Mouse (Mus musculus) lung, embryonic 16.5 days (tissue): ENCODE measurements at regions not wholly inside any gene's neighbourhood (a gene's known extent, or its start where the extent isn't known, plus 50 kb on each side); places are given as distances from the start of the nearest gene placed in this dataset.

Experiments
- ATAC-seq: fragments of 200-750 bp; cut with Nextera tagmentation; 2 replicates; pipeline ENCODE4 v1.8.0; 2017; ENCODE audit warnings: low read depth, mild to moderate bottlenecking, moderate library complexity
- H3K27ac ChIP-seq: fragments of 300-500 bp; sonication (generic); 2 replicates; pipeline ENCODE4 v1.5.1; 2014; ENCODE audit warnings: mild to moderate bottlenecking, control low read depth, low read length
- H3K27me3 ChIP-seq: fragments of 300-500 bp; sonication (generic); 2 replicates; pipeline ENCODE4 v1.6.1; 2014; ENCODE audit warnings: low read depth, low read length, mixed read lengths; ENCODE audit not compliant: control insufficient read depth, insufficient read depth
- H3K36me3 ChIP-seq: fragments of 300-500 bp; sonication (generic); 2 replicates; pipeline ENCODE4 v1.6.1; 2014; ENCODE audit warnings: low read length; ENCODE audit not compliant: control insufficient read depth, insufficient read depth
- H3K4me1 ChIP-seq: fragments of 300-500 bp; sonication (generic); replicated peaks from 2 replicates; pipeline ENCODE4 v1.6.1; 2014; ENCODE audit warnings: low read length, mixed read lengths; ENCODE audit not compliant: control insufficient read depth, insufficient read depth
- H3K4me2 ChIP-seq: fragments of 300-500 bp; sonication (generic); 2 replicates; pipeline ENCODE4 v1.6.1; 2014; ENCODE audit warnings: low read depth, low read length, control low read depth
- H3K4me3 ChIP-seq: fragments of 300-500 bp; sonication (generic); 2 replicates; pipeline ENCODE4 v1.5.1; 2014; ENCODE audit warnings: mild to moderate bottlenecking, low read length, control low read depth
- H3K9ac ChIP-seq: fragments of 300-500 bp; sonication (generic); 2 replicates; pipeline ENCODE4 v1.6.1; 2014; ENCODE audit warnings: low read length, control low read depth
- H3K9me3 ChIP-seq: fragments of 300-500 bp; sonication (generic); 2 replicates; pipeline ENCODE4 v1.6.1; 2016; ENCODE audit warnings: low read length; ENCODE audit not compliant: control insufficient read depth
- WGBS: fragments of 180-500 bp; shearing (Covaris S2); extraction: QIAGEN DNeasy Blood & Tissue Kit; methylation state at CpG from one replicate; pipeline ENCODE4 v1.1.7; 2014; 5-methylcytosine and 5-hydroxymethylcytosine counted together

- no peak overlapping the region for H3K4me2 ChIP-seq
- H3K36me3 ChIP-seq: no peaks in the 10 kb centered on the region
- no peaks in the 10 kb centered on the region for H3K27me3 ChIP-seq
- no peak overlapping the region for H3K4me3 ChIP-seq
- no peak overlapping the region for H3K9ac ChIP-seq
- 0 out of 2 replicates have a peak overlapping the region, but pooled peaks have one; percentile 7 for H3K27ac ChIP-seq
- H3K9me3 ChIP-seq: no peaks in the 10 kb centered on the region
- peak; percentile 15; the same call in 1 of the 2 replicates for ATAC-seq
- WGBS: 49% methylated on average over 12 of the region's 12 CpGs
- H3K4me1 ChIP-seq: peaks cover 17% of the 10 kb centered on the region
Measured at GRCm38 (mm10) chr12:25167504-25168212, 70.7 kb upstream of the Id2 start.

- Histone ChIP-seq H3K36me3 (no peaks in the 10 kb centered on the region), H3K4me2 (no peak overlapping the region), H3K4me3 (no peak overlapping the region), H3K4me1 (peaks cover 16% of the 10 kb centered on the region), H3K27ac (no peak overlapping the region), H3K9ac (no peak overlapping the region), H3K27me3 (no peaks in the 10 kb centered on the region), H3K9me3 (no peaks in the 10 kb centered on the region)
- ATAC-seq: no peak
- WGBS: 59% methylated on average over 2 of the region's 2 CpGs
Measured at GRCm38 (mm10) chr12:25166525-25166924, 69.6 kb upstream of the Id2 start.

- WGBS: 82% methylated on average over 3 of the region's 3 CpGs
- Histone ChIP-seq H3K4me2 (no peak overlapping the region), H3K4me1 (peaks cover 16% of the 10 kb centered on the region), H3K36me3 (no peaks in the 10 kb centered on the region), H3K9me3 (no peaks in the 10 kb centered on the region), H3K9ac (no peak overlapping the region), H3K27me3 (no peaks in the 10 kb centered on the region), H3K27ac (no peak overlapping the region), H3K4me3 (no peak overlapping the region)
- ATAC-seq: no peak
Measured at GRCm38 (mm10) chr12:25165650-25166049, 68.7 kb upstream of the Id2 start.

- no peak overlapping the region for H3K4me2 ChIP-seq
- peaks cover 16% of the 10 kb centered on the region for H3K4me1 ChIP-seq
- no peaks in the 10 kb centered on the region for H3K9me3 ChIP-seq
- WGBS: 26% methylated on average over 1 of the region's 1 CpGs
- H3K27ac ChIP-seq: no peak overlapping the region
- H3K4me3 ChIP-seq: no peak overlapping the region
- no peak overlapping the region for H3K9ac ChIP-seq
- no peaks in the 10 kb centered on the region for H3K36me3 ChIP-seq
- H3K27me3 ChIP-seq: no peaks in the 10 kb centered on the region
- no peak for ATAC-seq
Measured at GRCm38 (mm10) chr12:25164724-25165123, 67.8 kb upstream of the Id2 start.

- 16% methylated on average over 6 of the region's 6 CpGs for WGBS
Measured at GRCm38 (mm10) chr12:25163541-25163940, 66.6 kb upstream of the Id2 start.

GRCm38 (mm10) chr12:25162843-25163242 is 65.9 kb upstream of the Id2 start:
- H3K9ac ChIP-seq: no peak overlapping the region
- WGBS: 51% methylated on average over 6 of the region's 6 CpGs
- no peak overlapping the region for H3K27ac ChIP-seq
- H3K9me3 ChIP-seq: no peaks in the 10 kb centered on the region
- no peak overlapping the region for H3K4me3 ChIP-seq
- no peaks in the 10 kb centered on the region for H3K27me3 ChIP-seq
- H3K4me1 ChIP-seq: peaks cover 16% of the 10 kb centered on the region
- no peak overlapping the region for H3K4me2 ChIP-seq
- ATAC-seq: peak; percentile 36; the same call in 1 of the 2 replicates
- no peaks in the 10 kb centered on the region for H3K36me3 ChIP-seq

More at GRCm38 (mm10) chr12:25163541-25163940, 66.6 kb upstream of the Id2 start:
- peaks cover 16% of the 10 kb centered on the region for H3K4me1 ChIP-seq
- H3K4me2 ChIP-seq: no peak overlapping the region
- H3K9me3 ChIP-seq: no peaks in the 10 kb centered on the region
- no peak overlapping the region for H3K4me3 ChIP-seq
- H3K27ac ChIP-seq: no peak overlapping the region
- H3K9ac ChIP-seq: peak overlapping the region; percentile 8; the same call in 1 of the 2 replicates
- H3K36me3 ChIP-seq: no peaks in the 10 kb centered on the region
- no peak; the same call in 1 of the 2 replicates for ATAC-seq
- no peaks in the 10 kb centered on the region for H3K27me3 ChIP-seq

GRCm38 (mm10) chr12:25161939-25162338 is 65.0 kb upstream of the Id2 start:
- Histone ChIP-seq H3K9me3 (no peaks in the 10 kb centered on the region), H3K27ac (no peak overlapping the region), H3K36me3 (no peaks in the 10 kb centered on the region), H3K4me2 (no peak overlapping the region), H3K9ac (no peak overlapping the region), H3K27me3 (no peaks in the 10 kb centered on the region), H3K4me1 (peaks cover 16% of the 10 kb centered on the region), H3K4me3 (no peak overlapping the region)
- WGBS: 55% methylated on average over 6 of the region's 6 CpGs
- ATAC-seq: no peak

GRCm38 (mm10) chr12:25160990-25161843 is 64.3 kb upstream of the Id2 start:
- H3K36me3 ChIP-seq: no peaks in the 10 kb centered on the region
- ATAC-seq: no peak
- no peaks in the 10 kb centered on the region for H3K27me3 ChIP-seq
- H3K9me3 ChIP-seq: no peaks in the 10 kb centered on the region
- 80% methylated on average over 15 of the region's 15 CpGs for WGBS
- no peak overlapping the region for H3K27ac ChIP-seq
- H3K9ac ChIP-seq: no peak overlapping the region
- peaks cover 16% of the 10 kb centered on the region for H3K4me1 ChIP-seq
- H3K4me2 ChIP-seq: no peak overlapping the region
- H3K4me3 ChIP-seq: no peak overlapping the region

- H3K4me3 ChIP-seq: no peak overlapping the region
- no peak for ATAC-seq
- peaks cover 16% of the 10 kb centered on the region for H3K4me1 ChIP-seq
- H3K9me3 ChIP-seq: no peaks in the 10 kb centered on the region
- WGBS: 90% methylated on average over 6 of the region's 6 CpGs
- no peak overlapping the region for H3K9ac ChIP-seq
- H3K27ac ChIP-seq: no peak overlapping the region
- no peaks in the 10 kb centered on the region for H3K36me3 ChIP-seq
- no peaks in the 10 kb centered on the region for H3K27me3 ChIP-seq
- H3K4me2 ChIP-seq: no peak overlapping the region
Measured at GRCm38 (mm10) chr12:25159091-25159490, 62.2 kb upstream of the Id2 start.
